Mouse (Mus musculus) urinary bladder, postnatal 36 days (tissue): Measurements from ENCODE around the gene Zc3h12a.

Experiments used
- DNase-seq, 2 experiments: peaks; one replicate each; pipeline ENCODE4 v3.0.0; 2022; ENCODE audit warnings: low spot score in 2 of 2, mixed read lengths in 1 of 2

Gene Zc3h12a

DNA sequence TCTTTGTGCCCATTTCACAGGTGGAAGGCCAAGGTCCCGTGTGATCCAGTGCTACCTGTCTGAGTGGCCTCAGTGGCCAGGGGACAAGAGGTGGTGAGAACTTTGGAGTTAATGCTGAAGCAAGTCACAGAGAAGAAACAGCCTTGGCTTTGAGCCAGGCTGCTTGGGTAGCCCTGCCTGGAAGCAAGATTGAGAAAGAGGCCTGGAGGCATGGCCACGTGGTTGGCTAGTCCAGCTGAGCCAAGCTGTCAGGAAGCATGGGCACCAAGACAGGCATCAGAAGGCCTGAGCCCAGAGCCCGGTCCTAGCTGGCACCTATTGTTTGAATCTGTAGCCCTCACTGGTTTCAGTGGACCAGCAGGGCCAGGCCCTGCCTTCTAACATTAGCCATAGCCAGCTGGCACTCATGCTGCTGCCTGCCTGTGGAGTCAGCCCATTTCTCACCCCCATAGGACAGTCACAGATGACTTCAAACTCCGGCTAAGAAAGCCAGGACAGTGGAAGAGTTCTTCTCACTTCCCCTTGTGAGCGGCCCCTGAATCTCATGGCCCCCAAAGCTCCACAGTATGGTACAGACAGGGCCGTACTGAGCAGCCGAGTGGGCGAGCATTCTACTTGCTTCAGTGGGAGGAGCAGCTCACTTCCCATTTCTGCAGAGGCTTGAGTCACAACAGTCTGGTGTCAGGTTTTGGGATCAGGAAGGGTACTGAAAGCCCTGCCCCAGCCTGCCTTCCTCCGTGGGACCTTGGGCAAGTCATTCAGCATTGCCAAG is 11.4 kb downstream of the Zc3h12a start:
- DNase-seq = peak; percentile 60 to 85

DNA sequence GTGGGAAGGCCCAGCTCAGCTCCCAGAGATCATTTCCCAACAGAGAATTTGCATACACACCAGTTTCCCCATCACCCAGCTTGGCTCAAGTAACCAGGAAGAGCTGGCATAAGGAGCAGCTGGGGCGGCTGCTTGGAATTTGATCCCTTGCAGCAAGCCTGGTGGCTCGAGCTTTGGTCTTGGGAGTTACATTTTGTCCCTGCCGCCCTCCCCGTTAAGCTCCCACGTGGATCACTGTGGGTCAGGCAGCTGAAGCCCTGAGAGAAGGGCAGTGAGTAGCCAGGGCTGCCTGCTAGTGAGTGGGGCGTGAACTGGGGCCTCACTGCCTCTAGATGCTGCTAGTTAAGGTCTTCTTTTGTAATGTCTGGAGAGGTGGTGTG is 11.9 kb downstream of the Zc3h12a start:
- DNase-seq = peak; percentile 29 to 65

DNA sequence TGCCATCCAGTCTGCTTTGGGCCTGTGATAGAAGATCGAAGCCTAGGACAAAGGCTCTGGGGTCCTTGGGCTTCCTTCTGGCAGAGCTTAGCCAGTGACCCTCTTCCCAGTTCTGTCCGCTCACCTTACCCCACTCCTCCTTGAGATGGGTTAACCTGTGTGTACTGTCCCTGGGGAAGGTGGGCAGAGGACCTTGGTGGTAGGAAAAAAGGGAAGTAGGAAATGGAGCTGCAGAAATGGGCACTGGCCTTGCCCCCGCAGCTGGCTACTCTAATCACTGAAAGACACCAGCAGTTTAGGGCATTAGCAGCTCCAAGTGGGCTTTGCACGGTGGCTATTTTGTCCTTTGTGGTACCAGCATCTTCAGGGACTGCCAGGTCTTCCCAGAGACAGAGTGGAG is 12.6 kb downstream of the Zc3h12a start:
- DNase-seq = no peak

DNA sequence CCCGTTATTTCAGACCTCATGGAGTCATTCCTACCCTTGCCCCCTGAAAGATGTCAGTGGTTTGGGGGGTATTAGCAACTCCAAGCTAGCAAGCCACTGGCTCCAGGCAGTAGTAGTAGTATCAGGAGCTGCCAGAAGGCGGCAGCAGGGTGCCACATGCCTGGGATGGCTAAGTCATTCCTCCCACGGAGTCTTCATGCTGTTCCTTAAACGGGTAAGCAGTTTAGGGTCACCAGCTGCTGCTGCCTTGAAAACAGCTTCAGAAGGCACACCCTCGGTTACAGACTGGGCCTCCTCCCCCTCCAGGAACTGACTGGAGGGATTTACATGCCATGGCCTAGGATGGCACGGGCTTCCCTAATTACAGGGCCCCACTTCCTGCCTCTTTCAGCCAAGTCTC is 13.0 kb downstream of the Zc3h12a start:
- DNase-seq = peak; percentile 79 to 85

DNA sequence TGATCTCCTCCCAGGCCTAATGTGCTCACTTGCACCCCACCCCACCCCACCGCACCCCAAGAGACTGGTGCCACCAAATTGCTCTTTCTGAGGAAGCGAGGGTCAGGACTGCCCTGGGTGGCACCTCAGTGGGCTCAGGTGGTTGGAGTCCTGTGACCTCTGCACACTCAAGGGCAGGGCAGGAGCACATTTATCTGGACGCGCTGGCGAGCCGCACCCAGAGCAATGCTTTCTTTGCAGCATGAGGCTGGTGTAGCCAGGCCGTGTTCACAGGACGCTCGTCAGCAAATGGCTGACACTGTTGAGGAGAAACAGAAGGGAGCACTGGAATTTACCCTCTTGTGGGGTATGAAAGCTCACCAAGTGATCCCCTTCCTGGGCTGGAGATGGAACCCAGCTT is 22.3 kb downstream of the Zc3h12a start:
- DNase-seq = no peak

DNA sequence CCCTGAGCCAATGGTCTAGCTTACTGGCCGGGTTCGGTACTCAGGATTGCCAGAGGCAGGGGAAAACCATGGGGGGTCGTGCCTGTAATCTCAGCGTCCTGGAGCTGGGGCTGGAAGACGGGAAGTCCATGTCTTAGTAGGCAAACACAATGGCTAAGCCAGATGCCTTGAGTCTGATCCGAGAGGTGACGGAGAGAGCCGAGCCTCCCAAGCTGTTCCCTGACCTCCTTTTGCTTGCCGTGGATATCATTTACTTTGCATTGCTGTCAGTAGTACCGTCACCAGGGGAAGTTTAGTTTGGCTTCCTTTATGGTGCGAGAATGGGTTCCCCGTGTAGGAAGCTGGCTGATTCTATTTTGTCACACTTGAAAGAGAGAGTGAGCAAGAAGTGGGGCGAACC is 26.3 kb downstream of the Zc3h12a start:
- no peak for DNase-seq

DNA sequence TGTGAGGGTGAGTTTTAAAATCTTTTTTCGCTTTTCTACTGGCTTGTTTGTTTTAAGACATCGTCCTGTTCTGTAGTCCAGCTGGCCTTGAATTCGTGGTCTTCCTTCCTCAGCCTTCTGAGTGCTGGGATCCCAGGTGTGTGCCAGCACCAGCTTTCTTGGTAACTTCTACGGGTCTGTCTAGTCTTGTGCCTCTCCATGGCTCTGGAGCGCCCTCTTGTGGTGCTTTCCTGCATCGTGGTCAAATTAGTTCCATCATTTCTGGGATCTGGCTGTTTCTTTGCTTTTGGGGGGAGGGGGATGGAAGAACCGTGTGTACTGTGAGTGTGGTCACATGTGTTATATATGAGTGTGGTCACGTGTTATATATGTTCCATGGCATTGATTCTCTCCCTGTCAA is 28.2 kb downstream of the Zc3h12a start:
- peak; percentile 68 to 78 for DNase-seq

DNA sequence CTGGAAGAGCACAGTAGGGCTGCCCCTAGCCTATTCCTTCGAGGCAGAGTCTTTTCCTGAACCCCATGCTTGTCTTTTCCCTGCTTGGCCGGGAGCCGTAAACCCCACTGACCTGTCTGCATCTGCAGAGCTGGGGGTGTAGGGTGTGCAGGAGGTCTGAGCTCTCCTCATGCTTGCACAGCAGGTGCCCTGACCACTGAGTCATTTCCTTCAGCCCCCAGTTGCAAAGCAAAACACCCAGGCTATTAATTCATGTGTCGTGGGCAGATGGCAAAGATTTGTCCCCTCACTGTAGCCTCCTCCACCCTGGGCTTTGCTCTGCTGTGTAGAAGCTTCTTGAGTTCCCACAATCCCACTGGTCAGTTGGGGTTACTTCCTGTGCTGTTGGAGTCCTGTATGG is 30.2 kb downstream of the Zc3h12a start:
- DNase-seq = no peak

DNA sequence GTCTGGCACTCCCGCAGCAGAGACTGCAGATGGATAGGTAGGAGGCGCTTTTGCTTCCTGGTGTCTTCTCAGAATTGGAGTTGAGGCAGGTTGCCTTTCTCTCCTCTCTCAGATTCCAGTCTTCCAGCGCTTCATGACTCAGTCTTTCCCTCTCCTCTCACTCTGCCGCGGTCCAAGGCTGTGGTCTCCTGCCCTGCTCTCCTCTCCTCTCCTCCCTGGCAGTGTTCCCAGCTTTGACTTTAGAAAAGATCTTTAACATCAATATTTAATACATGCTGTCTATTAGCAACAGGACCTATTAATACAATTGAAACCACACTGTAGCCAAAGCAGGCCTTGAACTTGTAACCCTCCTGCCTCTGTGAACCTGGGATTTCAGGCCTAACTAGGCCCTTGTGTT is 31.6 kb downstream of the Zc3h12a start:
- DNase-seq = no peak

DNA sequence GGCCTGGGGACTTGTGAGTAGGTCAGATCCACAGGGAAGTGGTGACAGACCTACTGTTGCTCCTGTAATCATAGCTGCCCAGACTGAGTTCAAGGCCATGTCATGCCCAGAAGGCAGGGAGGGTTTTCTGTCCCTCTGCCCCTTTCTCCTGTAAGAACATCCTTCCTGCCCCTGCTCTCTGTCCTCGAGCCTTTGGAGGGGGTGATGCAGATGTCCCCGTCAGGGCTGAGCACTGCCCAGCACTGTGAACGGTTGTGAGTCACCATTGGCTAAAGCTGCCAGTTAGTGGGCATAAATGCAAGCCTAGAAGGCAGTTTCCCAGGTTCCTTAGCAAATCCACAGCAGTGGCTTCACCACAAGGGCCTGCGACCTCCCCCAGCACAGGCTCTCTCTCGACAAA is 34.6 kb downstream of the Zc3h12a start:
- no peak for DNase-seq

DNA sequence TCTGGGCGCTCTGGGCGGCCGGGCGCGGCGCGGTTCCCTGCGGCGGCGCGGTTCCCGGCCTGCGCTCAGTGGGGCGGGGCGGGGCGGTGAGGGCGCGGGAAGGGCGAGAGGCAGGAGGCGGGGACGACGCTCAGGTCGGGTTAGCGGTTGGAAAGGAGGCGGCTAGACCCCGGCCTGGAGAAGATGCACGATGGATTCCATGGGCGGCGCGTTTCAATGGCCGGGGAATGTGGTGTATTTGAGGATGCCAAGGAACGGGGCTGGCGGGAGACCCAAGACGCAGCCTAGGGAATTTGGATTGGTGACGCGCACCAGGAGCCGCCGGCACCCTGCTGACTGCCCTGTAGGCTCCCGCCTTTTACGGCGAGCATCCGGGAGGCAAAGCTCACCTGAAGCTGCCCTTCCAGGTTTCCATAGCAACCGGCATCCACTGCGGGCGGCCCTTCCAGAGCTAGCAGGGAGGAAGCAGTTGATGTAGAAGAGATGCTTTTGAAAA is 42.2 kb downstream of the Zc3h12a start:
- no peak for DNase-seq

DNA sequence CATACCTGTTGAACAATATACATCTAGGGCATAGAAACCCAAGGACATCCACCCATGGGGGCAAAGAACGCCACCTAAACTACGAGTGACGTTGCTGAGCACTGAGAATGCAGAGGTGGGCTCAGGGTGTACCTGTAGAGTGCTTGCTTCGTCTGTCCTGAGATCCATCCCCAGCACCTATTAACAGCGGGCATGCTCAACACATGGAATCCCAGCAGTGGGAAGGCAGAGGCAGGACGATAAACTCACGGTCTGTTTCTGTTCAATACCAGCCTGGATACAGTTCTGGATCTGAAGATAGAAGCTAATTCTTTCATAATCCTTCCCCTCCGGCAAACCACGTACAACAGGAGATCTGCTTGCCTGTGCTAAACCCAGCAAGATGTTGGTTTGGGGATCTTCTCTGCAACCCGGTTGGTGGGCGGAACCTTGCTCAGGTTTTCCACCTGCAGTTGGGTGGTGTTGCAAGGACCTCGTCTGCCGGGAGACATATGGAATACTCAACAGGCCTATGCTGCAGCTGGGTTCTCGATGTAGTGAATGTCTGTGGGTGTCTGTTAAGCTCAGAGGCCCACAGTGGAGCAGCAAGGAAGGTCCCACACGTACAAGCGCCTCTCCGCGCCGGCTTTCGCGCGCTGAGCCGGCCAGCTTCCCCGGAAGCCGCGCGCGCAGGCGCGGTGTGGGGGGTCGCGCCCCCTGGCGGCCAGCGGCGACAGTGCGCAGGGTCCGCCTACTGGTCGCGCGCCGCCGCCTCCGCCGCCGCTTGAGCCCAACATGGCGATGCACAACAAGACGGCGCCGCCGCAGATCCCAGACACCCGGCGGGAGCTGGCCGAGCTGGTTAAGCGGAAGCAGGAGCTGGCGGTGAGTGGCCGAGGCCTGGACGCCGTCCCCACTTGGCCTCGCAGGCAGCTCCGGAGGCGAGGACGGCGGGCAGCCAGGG is 43.0 kb downstream of the Zc3h12a start, which contains the start of gene Meaf6:
Gene Meaf6, plus strand, starts transcription at position 732 of the 943 bp plus-strand sequence.
- DNase-seq = peak; percentile 90 to 92

DNA sequence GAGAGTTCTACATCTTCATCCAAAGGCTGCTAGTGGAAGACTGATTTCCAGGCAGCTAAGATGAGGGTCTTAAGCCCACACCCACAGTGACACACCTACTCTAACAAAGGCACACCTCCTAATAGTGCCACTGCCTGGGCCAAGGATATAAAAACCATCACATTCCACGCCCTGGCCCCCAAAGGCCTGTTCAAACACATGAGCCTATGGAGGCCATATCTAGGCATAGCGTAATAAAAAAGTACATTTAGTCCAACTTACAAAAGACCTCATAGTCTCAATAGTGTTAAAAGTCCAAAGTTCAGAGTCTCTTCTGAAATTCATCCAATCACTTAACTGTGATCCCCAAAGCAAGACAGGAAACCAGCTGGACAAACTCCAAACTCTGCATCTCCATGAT is 48.9 kb downstream of the Zc3h12a start:
- no peak for DNase-seq

DNA sequence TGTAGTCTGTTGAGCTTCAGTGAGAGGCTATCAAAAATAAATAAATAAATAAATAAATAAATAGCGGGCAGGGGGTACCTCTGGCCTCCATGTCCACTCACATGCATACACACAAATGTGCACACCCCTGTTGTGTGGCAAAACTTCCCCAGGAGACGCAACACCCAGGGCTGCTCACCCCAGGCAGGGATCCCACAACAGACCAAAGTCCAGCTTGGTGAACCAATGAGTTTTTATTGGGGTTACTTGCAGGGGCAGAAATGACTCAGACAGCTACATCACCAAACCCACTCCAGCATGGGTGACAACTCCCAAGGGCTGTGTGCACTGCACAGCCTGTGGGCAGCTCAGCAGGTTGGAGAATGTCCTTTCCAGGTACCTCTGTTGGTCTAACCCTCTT is 49.9 kb downstream of the Zc3h12a start:
- DNase-seq = no peak
